Mouse (Mus musculus): ENCODE measurements around the gene S100pbp. TPM values are rescaled to one million over a fixed set of nuclear protein-coding genes. Genes with fewer than 3 reads are reported as not detected.

The S100pbp gene
- 25.4 and 25.5 TPM in 2 replicates for polyA plus RNA-seq (2015; fragmentation: Nextera tagmentation; extraction: Ambion mirVana)

DNA sequence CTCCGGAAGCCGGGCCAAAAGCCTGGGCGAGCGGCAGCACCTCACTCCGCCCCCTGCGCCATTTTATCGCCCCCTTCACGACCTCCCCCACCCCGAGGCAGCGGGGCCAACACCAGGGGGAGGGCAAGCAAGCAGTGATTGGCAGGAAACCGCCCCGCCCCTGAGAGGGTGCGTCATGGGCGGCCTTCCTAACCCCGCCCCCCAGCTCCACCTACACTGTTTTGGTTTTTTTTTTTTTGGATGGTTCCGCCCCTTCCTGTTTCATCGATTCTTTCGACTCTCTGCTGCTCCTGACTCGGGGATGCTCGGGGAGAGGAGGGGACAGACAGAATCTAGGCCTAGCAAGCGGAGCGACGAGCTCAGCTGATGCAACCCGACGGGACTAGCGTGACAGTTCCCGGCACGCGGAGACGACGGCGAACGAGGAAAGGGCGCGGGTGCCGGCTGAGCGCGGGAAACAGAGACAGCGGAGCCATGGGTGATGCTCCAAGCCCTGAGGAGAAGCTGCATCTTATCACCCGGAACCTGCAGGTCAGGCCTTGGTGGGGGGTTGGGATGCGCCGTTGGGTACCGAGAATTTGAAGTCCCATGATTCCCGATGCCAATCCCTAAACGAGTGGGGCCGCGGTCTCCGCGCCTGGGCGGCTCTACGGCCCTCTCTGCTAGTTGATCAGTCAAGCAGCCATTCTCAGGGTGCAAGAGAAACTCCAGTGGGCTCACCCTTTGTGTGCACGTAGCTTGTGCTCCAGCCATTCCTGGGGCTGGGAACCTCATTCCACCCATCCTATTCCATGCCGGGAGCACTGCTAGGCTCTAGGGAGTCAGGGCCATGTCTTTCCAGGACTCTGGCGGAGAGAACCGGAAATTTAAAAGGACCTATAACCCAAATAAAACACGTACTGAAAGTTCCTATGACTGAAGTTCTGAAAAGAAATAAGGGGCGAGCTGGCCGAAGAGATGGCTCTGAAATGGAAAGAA, at the start of gene S100pbp, which contains the start of gene Yars:
Gene S100pbp, minus strand, starts transcription at position 186 of the 978 bp plus-strand sequence.
Gene Yars, plus strand, starts transcription at position 219 of the 978 bp plus-strand sequence.
- WGBS: under 1% methylated on average over 57 of the region's 58 CpGs
- H3K36me3 ChIP-seq: peaks cover 11% of the 10 kb centered on the region
- peak within 1 kb of the TSS; percentile 65 for H3K4me3 ChIP-seq

DNA sequence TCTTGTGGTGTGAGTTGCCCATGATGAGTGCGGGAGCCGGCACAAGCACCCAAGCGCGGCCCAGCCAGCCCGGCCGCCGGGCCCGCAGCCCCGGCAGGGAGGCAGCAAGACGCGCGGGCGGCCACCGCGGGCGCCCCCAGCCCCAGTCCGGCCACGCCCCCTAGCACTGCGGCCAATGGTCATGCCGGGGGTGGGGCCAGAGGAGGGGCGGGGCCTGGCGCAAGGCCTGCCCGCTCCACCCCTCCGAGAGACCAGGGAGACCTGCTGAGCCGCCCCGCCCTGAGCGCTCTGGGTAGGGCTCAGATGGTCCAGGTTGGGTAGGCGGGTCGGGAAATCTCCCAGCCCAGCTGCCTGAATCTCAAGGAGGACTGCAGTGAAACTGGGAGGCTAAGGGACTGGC, 49.5 kb upstream of the S100pbp start:
- Histone ChIP-seq H3K4me2 (peak overlapping the region; percentile 89), H3K4me1 (peaks cover 47% of the 10 kb centered on the region), H3K36me3 (no peaks in the 10 kb centered on the region), H3K27ac (peak overlapping the region; percentile 55), H3K27me3 (no peaks in the 10 kb centered on the region), H3K9me3 (no peaks in the 10 kb centered on the region), H3K9ac (peak overlapping the region; percentile 82), H3K4me3 (peak overlapping the region; percentile 79)
- ATAC-seq (ENCODE audit: insufficient number of reproducible peaks, insufficient read depth, low FRiP score, low TSS enrichment, low read depth): peak; percentile 81
- WGBS: under 1% methylated on average over 29 of the region's 29 CpGs

More for the DNA sequence above, at the start of gene S100pbp, which contains the start of gene Yars:
- ATAC-seq (ENCODE audit: insufficient number of reproducible peaks, insufficient read depth, low FRiP score, low TSS enrichment, low read depth): peak; percentile 84
- Histone ChIP-seq H3K4me1 (peaks cover 27% of the 10 kb centered on the region), H3K4me2 (peak within 1 kb of the TSS; percentile 86), H3K27ac (peak within 1 kb of the TSS; percentile 94), H3K9ac (peak within 1 kb of the TSS; percentile 86), H3K27me3 (no peaks in the 10 kb centered on the region), H3K9me3 (no peaks in the 10 kb centered on the region)

DNA sequence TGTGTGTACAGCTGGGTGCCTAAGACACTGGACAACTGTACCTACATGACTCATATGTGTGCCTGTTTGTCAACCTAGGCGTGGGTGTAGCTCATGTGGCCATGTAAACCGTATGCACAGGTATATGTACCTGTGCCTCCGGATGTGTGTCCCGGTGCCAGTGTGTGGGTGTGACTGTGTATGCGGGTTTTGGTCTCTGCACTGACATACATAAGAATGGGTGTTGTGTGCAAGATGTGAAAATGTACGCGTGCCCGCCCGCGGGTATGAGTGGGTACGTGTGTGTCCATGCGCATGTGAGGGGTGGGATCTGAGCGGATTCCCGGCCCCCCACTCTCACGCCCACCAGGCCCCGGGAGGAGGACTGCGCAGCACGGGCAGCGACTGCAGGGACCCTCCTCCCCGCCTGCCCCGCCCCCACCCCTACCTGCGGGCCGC, 49.1 kb upstream of the S100pbp start:
- WGBS: under 1% methylated on average over 23 of the region's 23 CpGs
- Histone ChIP-seq H3K27ac (peak overlapping the region; percentile 55; the same call in 1 of the 2 replicates), H3K9ac (peak overlapping the region; percentile 82), H3K4me2 (peak overlapping the region; percentile 89), H3K9me3 (no peaks in the 10 kb centered on the region), H3K36me3 (no peaks in the 10 kb centered on the region), H3K4me1 (peaks cover 47% of the 10 kb centered on the region), H3K4me3 (peak overlapping the region; percentile 79), H3K27me3 (no peaks in the 10 kb centered on the region)
- ATAC-seq (ENCODE audit: insufficient number of reproducible peaks, insufficient read depth, low FRiP score, low TSS enrichment, low read depth): 0 out of 2 replicates have a peak, but pooled peaks have one; percentile 12

GRCm38 (mm10) chr4:129237843-129238441, 48.4 kb upstream of the S100pbp start:
- H3K4me1 ChIP-seq: peaks cover 46% of the 10 kb centered on the region
- ATAC-seq (ENCODE audit: insufficient number of reproducible peaks, insufficient read depth, low FRiP score, low TSS enrichment, low read depth): no peak
- peak overlapping the region; percentile 89 for H3K4me2 ChIP-seq
- no peaks in the 10 kb centered on the region for H3K36me3 ChIP-seq
- H3K27me3 ChIP-seq: no peaks in the 10 kb centered on the region
- peak overlapping the region; percentile 82 for H3K9ac ChIP-seq
- H3K27ac ChIP-seq: no peak overlapping the region
- H3K4me3 ChIP-seq: peak overlapping the region; percentile 79
- H3K9me3 ChIP-seq: no peaks in the 10 kb centered on the region
- 5% methylated on average over 21 of the region's 21 CpGs for WGBS

DNA sequence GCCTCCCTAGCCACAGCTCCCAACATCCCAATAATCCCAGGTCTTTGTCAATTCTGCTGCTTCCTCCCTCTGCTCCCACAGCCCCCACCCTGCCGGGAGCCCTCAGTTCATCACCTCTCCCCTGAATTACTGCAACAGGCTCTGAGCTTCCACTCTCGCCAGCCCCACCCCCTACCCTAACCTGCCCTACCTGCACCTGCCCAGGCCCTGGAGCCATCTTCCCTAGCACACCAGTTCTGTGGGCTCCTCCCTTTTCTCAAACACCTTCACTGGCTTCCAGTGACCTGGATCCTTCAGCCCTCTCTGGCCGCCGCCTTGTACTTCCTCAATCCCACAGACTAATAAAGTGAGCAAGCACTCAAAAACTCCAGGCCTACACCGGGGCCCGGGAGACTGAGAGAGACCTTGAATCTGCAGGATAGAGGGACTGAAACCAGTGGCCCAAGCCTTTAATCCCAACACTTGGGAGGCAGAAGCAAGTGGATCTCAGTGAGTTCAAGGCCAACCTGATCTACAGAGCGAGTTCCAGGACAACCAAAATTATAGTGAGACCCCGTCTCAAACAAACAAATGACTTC, 46.8 kb upstream of the S100pbp start:
- WGBS: 85% methylated on average over 8 of the region's 8 CpGs
- no peak overlapping the region for H3K4me3 ChIP-seq
- no peak overlapping the region for H3K27ac ChIP-seq
- no peaks in the 10 kb centered on the region for H3K27me3 ChIP-seq
- H3K4me1 ChIP-seq: peaks cover 47% of the 10 kb centered on the region
- H3K4me2 ChIP-seq: 0 out of 2 replicates have a peak overlapping the region, but pooled peaks have one; percentile 2
- no peak for ATAC-seq (ENCODE audit: insufficient number of reproducible peaks, insufficient read depth, low FRiP score, low TSS enrichment, low read depth)
- H3K9ac ChIP-seq: no peak overlapping the region
- no peaks in the 10 kb centered on the region for H3K36me3 ChIP-seq
- H3K9me3 ChIP-seq: no peaks in the 10 kb centered on the region

- no peak overlapping the region for H3K4me2 ChIP-seq
- 80% methylated on average over 3 of the region's 3 CpGs for WGBS
- H3K9me3 ChIP-seq: no peaks in the 10 kb centered on the region
- no peak overlapping the region for H3K27ac ChIP-seq
- no peaks in the 10 kb centered on the region for H3K27me3 ChIP-seq
- ATAC-seq (ENCODE audit: insufficient number of reproducible peaks, insufficient read depth, low FRiP score, low TSS enrichment, low read depth): no peak
- H3K9ac ChIP-seq: no peak overlapping the region
- H3K4me3 ChIP-seq: no peak overlapping the region
- H3K4me1 ChIP-seq: peaks cover 54% of the 10 kb centered on the region
- H3K36me3 ChIP-seq: no peaks in the 10 kb centered on the region
Measured at GRCm38 (mm10) chr4:129235147-129235546, 45.6 kb upstream of the S100pbp start.

- Histone ChIP-seq H3K4me3 (no peak overlapping the region), H3K9me3 (no peaks in the 10 kb centered on the region), H3K9ac (no peak overlapping the region), H3K27ac (no peak overlapping the region), H3K4me1 (peaks cover 54% of the 10 kb centered on the region), H3K4me2 (no peak overlapping the region), H3K36me3 (no peaks in the 10 kb centered on the region), H3K27me3 (no peaks in the 10 kb centered on the region)
- ATAC-seq (ENCODE audit: insufficient number of reproducible peaks, insufficient read depth, low FRiP score, low TSS enrichment, low read depth): no peak
- WGBS: 73% methylated on average over 7 of the region's 7 CpGs
Measured at GRCm38 (mm10) chr4:129234488-129234887, 45.0 kb upstream of the S100pbp start.

- Histone ChIP-seq H3K4me2 (0 out of 2 replicates have a peak overlapping the region, but pooled peaks have one; percentile 2), H3K4me1 (peaks cover 56% of the 10 kb centered on the region), H3K9me3 (no peaks in the 10 kb centered on the region), H3K4me3 (no peak overlapping the region), H3K27me3 (no peaks in the 10 kb centered on the region; the same call in 1 of the 2 replicates), H3K36me3 (no peaks in the 10 kb centered on the region), H3K27ac (peak overlapping the region; percentile 74), H3K9ac (no peak overlapping the region)
- 69% methylated on average over 9 of the region's 9 CpGs for WGBS
- no peak for ATAC-seq (ENCODE audit: insufficient number of reproducible peaks, insufficient read depth, low FRiP score, low TSS enrichment, low read depth)
Measured at GRCm38 (mm10) chr4:129232561-129233360, 43.2 kb upstream of the S100pbp start.

- Histone ChIP-seq H3K4me3 (no peak overlapping the region), H3K27me3 (no peaks in the 10 kb centered on the region; the same call in 1 of the 2 replicates), H3K4me2 (peak overlapping the region; percentile 5; the same call in 1 of the 2 replicates), H3K27ac (peak overlapping the region; percentile 74), H3K36me3 (no peaks in the 10 kb centered on the region), H3K4me1 (peaks cover 56% of the 10 kb centered on the region), H3K9ac (no peak overlapping the region), H3K9me3 (no peaks in the 10 kb centered on the region)
- 65% methylated on average over 12 of the region's 12 CpGs for WGBS
- ATAC-seq (ENCODE audit: insufficient number of reproducible peaks, insufficient read depth, low FRiP score, low TSS enrichment, low read depth): 0 out of 2 replicates have a peak, but pooled peaks have one; percentile 34
Measured at GRCm38 (mm10) chr4:129231594-129232450, 42.3 kb upstream of the S100pbp start.

- Histone ChIP-seq H3K4me2 (no peak overlapping the region), H3K4me3 (no peak overlapping the region), H3K9ac (no peak overlapping the region), H3K27ac (no peak overlapping the region; the same call in 1 of the 2 replicates), H3K36me3 (no peaks in the 10 kb centered on the region), H3K27me3 (no peaks in the 10 kb centered on the region; the same call in 1 of the 2 replicates), H3K4me1 (peaks cover 63% of the 10 kb centered on the region), H3K9me3 (no peaks in the 10 kb centered on the region)
- 57% methylated on average over 8 of the region's 8 CpGs for WGBS
- ATAC-seq (ENCODE audit: insufficient number of reproducible peaks, insufficient read depth, low FRiP score, low TSS enrichment, low read depth): no peak
Measured at GRCm38 (mm10) chr4:129230926-129231325, 41.4 kb upstream of the S100pbp start.

Data from embryonic facial prominence, embryonic 13.5 days (tissue).